Mouse (Mus musculus) cerebellum, adult 2 months (tissue): ENCODE results near the gene Itpr1.

ENCODE experiments used
- CTCF ChIP-seq: fragments of 200-500 bp; IDR thresholded peaks from 2 replicates; pipeline ENCODE4 v1.5.1; 2011; ENCODE audit warnings: low read depth, mild to moderate bottlenecking, control low read depth, low read length, moderate library complexity, borderline replicate concordance; ENCODE audit not compliant: insufficient read depth
- POLR2A ChIP-seq: fragments of 200-500 bp; IDR thresholded peaks from 2 replicates; pipeline ENCODE4 v1.6.1; 2011; ENCODE audit warnings: low read length, control low read depth, borderline replicate concordance; ENCODE audit not compliant: insufficient read depth

DNA sequence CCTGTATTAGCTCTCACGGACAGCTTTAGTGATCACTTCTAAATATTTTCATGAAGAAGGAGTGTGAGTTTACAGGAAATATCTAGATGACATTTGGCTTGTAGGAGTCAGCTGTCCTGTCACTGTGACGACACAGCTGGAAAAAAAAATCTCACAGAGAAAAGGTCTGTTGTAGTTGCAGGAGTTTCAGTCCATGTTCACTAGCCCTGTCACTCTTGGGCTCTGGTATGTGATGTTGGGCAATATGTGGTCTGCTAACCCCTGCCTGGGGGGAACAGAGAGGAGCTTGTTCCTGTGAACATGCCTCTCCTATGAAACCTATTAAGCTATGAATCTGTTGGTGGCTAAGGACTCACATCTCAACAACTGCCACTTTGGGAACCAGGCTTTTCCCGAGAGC is 166.1 kb downstream of the Itpr1 start:
- TF ChIP-seq CTCF: no peak
- TF ChIP-seq POLR2A: no peak
